Mouse (Mus musculus): ENCODE data around the gene 2310079G19Rik. TPM values are rescaled to one million over a fixed set of nuclear protein-coding genes. Genes with fewer than 3 reads are reported as not detected.

2310079G19Rik gene
- polyA plus RNA-seq (2015; fragmentation: Nextera tagmentation; extraction: Ambion mirVana) = not detected in 2 replicates

- 90% methylated on average over 4 of the region's 4 CpGs for WGBS
- Histone ChIP-seq H3K4me3 (no peak within 1 kb of the TSS), H3K36me3 (no peaks in the 10 kb centered on the region), H3K4me2 (replicated peaks) (no peak within 1 kb of the TSS), H3K4me1 (no peaks in the 10 kb centered on the region), H3K9me3 (no peaks in the 10 kb centered on the region), H3K27me3 (no peaks in the 10 kb centered on the region), H3K9ac (no peak within 1 kb of the TSS), H3K27ac (no peak within 1 kb of the TSS)
- ATAC-seq (ENCODE audit: low FRiP score, low read depth) = no peak
These were observed at the start of gene 2310079G19Rik for GRCm38 (mm10) chr16:88627566-88627965. TSS of gene 2310079G19Rik (minus strand) at chr16:88627666.

DNA sequence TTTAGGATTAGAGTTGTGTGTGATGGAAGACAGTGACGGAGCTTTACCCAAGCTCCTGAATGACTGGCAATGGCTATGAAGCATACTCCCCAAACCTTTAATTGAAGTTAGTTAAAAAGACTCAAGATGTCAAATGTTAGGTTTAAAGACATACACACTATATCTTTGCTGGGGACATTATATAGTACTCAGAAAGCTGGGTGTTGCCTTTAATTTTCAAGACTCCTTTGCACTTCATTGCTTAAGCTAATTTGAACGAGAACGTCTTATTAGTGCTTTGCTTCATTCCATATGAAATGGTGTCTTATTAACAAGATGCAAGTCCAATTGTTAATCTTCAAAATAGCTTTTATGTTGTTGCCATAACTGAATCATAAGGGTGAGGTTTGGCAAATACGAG is 44.1 kb upstream of the 2310079G19Rik start, which contains the start of gene Krtap27-1:
Krtap27-1 (minus strand) TSS at position 101 of the 400 bp plus-strand sequence.
- 90% methylated on average over 4 of the region's 4 CpGs for WGBS
- Histone ChIP-seq H3K9me3 (no peaks in the 10 kb centered on the region), H3K27ac (no peak within 1 kb of the TSS), H3K27me3 (no peaks in the 10 kb centered on the region), H3K4me1 (no peaks in the 10 kb centered on the region), H3K9ac (no peak within 1 kb of the TSS), H3K4me2 (replicated peaks) (no peak within 1 kb of the TSS), H3K36me3 (no peaks in the 10 kb centered on the region), H3K4me3 (no peak within 1 kb of the TSS)
- ATAC-seq (ENCODE audit: low FRiP score, low read depth) = no peak

- H3K9me3 ChIP-seq = no peaks in the 10 kb centered on the region
- no peak overlapping the region for H3K27ac ChIP-seq
- no peak overlapping the region for H3K4me2 ChIP-seq (replicated peaks)
- no peak for ATAC-seq (ENCODE audit: low FRiP score, low read depth)
- WGBS = 50% methylated on average over 1 of the region's 1 CpGs
- H3K9ac ChIP-seq = no peak overlapping the region
- no peaks in the 10 kb centered on the region for H3K4me1 ChIP-seq
- no peak overlapping the region for H3K4me3 ChIP-seq
- H3K27me3 ChIP-seq = no peaks in the 10 kb centered on the region
- H3K36me3 ChIP-seq = no peaks in the 10 kb centered on the region
These were observed 30.0 kb upstream of the 2310079G19Rik start for GRCm38 (mm10) chr16:88657426-88657825.

DNA sequence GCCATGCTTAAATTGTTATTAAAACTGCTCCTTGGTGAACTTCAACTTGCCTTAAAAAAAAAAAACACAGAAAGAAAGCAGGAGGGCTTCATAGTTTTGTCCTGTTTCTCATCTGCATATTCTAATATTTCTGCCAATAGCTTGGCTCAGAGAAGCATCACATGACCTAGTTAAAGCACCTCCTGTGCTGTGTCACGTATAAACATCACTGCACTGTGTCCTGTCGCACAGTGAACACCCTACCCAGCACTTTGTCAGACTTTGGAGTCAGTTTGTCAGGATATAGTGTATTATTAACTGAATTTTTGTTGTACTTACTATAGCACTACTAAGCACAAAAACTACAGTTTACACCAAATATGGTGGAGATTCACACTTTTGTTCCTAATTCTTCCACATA is 24.5 kb upstream of the 2310079G19Rik start:
- Histone ChIP-seq H3K9me3 (no peaks in the 10 kb centered on the region), H3K36me3 (no peaks in the 10 kb centered on the region), H3K27ac (no peak overlapping the region), H3K9ac (no peak overlapping the region), H3K4me2 (replicated peaks) (no peak overlapping the region), H3K4me3 (no peak overlapping the region), H3K27me3 (no peaks in the 10 kb centered on the region), H3K4me1 (no peaks in the 10 kb centered on the region)
- WGBS = 60% methylated on average over 2 of the region's 2 CpGs
- no peak for ATAC-seq (ENCODE audit: low FRiP score, low read depth)

- H3K9ac ChIP-seq = no peak overlapping the region
- ATAC-seq (ENCODE audit: low FRiP score, low read depth) = no peak
- H3K27me3 ChIP-seq = no peaks in the 10 kb centered on the region
- no peak overlapping the region for H3K4me3 ChIP-seq
- no peak overlapping the region for H3K4me2 ChIP-seq (replicated peaks)
- WGBS = 58% methylated on average over 1 of the region's 1 CpGs
- no peak overlapping the region for H3K27ac ChIP-seq
- no peaks in the 10 kb centered on the region for H3K9me3 ChIP-seq
- no peaks in the 10 kb centered on the region for H3K4me1 ChIP-seq
- no peaks in the 10 kb centered on the region for H3K36me3 ChIP-seq
These were observed 23.6 kb upstream of the 2310079G19Rik start for GRCm38 (mm10) chr16:88651082-88651481.

DNA sequence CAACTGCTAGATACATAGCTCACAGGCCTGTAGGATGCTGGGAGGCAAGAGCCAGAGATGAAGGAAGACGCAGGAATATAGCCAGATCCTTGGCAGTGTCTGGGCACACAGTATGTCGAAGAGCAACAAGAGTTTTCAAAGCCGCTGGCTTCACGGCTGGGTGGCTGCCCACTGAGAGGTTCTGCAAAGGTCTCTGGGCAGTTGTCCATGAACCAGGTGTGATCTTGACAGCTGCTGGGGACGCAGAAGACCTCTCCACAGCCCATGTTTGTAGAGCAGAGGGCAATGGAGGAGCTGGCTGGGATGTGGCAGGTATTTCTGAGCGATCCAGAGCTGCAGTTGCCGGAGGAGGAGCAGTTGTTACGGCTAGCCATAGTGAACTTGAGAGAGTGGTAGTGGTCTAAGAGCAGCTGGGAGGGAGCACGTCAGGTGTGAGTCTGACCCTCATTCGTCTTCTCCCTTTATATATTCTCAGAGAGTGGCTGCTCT is 19.9 kb upstream of the 2310079G19Rik start, which contains the start of gene Krtap26-1:
Krtap26-1 (minus strand) TSS at position 439 of the 489 bp plus-strand sequence.
- Histone ChIP-seq H3K9ac (no peak within 1 kb of the TSS), H3K27me3 (no peaks in the 10 kb centered on the region), H3K4me1 (no peaks in the 10 kb centered on the region), H3K27ac (no peak within 1 kb of the TSS), H3K4me3 (no peak within 1 kb of the TSS), H3K36me3 (no peaks in the 10 kb centered on the region), H3K4me2 (replicated peaks) (no peak within 1 kb of the TSS), H3K9me3 (no peaks in the 10 kb centered on the region)
- ATAC-seq (ENCODE audit: low FRiP score, low read depth) = no peak
- 77% methylated on average over 10 of the region's 10 CpGs for WGBS

DNA sequence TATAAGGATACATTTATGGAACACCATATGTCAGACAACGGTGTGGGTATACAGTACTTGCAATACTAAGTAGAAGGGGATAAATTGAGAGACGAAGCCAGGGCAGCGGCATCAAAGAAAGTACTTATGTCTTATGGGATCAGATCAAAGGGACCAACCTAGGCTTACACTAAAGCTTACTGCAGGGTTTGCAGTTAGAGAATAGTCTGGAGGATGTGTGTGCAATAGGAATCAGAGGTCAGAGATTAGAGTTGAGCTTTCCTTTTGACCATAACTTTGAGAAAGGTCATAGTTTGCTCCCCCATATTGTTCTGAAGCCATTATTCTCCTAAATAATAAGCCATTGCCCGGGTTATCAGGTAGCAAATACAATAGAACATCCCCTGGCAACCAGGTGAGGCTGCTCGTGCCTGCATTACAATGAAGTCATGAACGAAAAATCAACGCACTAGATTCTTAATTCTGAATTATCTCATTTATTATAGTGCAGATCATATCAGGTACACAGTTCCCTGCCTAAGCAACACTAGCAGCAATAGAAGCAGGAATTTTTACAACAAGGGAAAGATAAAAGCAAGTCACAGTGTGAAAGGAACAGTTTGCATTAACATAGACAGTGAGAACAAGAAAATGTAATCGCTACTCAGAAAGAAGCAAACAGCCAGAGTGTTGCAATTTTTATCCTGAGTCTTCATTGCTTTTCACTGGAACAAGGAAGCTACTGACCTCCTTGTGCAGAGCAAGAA is 19.1 kb upstream of the 2310079G19Rik start:
- ATAC-seq (ENCODE audit: low FRiP score, low read depth) = no peak
- Histone ChIP-seq H3K4me2 (replicated peaks) (no peak overlapping the region), H3K9ac (no peak overlapping the region)

GRCm38 (mm10) chr16:88640053-88640452 is 12.6 kb upstream of the 2310079G19Rik start:
- Histone ChIP-seq H3K4me1 (no peaks in the 10 kb centered on the region), H3K9me3 (peaks cover 4% of the 10 kb centered on the region; the same call in 1 of the 2 replicates), H3K27ac (no peak overlapping the region), H3K36me3 (no peaks in the 10 kb centered on the region), H3K9ac (no peak overlapping the region), H3K4me3 (no peak overlapping the region), H3K4me2 (replicated peaks) (no peak overlapping the region), H3K27me3 (no peaks in the 10 kb centered on the region)
- no peak for ATAC-seq (ENCODE audit: low FRiP score, low read depth)
- WGBS = 83% methylated on average over 3 of the region's 3 CpGs

More for the DNA sequence above, 19.1 kb upstream of the 2310079G19Rik start:
- H3K27ac ChIP-seq = no peak overlapping the region
- H3K4me3 ChIP-seq = no peak overlapping the region
- H3K9me3 ChIP-seq = no peaks in the 10 kb centered on the region
- H3K36me3 ChIP-seq = no peaks in the 10 kb centered on the region
- no peaks in the 10 kb centered on the region for H3K4me1 ChIP-seq
- H3K27me3 ChIP-seq = no peaks in the 10 kb centered on the region
- 76% methylated on average over 8 of the region's 8 CpGs for WGBS

- H3K4me2 ChIP-seq (replicated peaks) = no peak overlapping the region
- WGBS = 28% methylated on average over 4 of the region's 4 CpGs
- H3K27me3 ChIP-seq = no peaks in the 10 kb centered on the region
- H3K27ac ChIP-seq = no peak overlapping the region
- H3K9me3 ChIP-seq = no peaks in the 10 kb centered on the region
- ATAC-seq (ENCODE audit: low FRiP score, low read depth) = no peak
- H3K4me1 ChIP-seq = no peaks in the 10 kb centered on the region
- no peak overlapping the region for H3K9ac ChIP-seq
- no peak overlapping the region for H3K4me3 ChIP-seq
- no peaks in the 10 kb centered on the region for H3K36me3 ChIP-seq
These were observed 7.7 kb upstream of the 2310079G19Rik start for GRCm38 (mm10) chr16:88635142-88635541.

DNA sequence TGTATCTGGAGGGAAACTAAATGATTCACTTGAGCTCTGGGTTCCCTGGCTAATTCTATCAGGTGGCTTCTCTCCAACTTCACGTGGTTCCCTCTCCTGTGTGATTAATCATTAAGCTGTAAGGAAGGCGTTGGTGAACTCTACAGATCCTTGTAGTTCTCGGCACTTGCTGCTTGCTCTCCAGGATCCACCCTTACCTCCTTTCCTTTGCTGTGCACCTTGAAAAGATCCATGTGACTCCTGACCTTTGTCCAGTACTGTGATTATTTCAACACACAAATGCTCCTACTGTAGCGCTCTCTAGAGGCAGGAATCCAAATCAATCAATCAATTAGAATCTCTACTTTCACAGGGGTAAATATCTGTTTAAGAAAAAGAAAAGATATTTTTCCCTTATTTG is 4.0 kb upstream of the 2310079G19Rik start:
- Histone ChIP-seq H3K27ac (no peak overlapping the region), H3K4me1 (no peaks in the 10 kb centered on the region), H3K27me3 (no peaks in the 10 kb centered on the region), H3K9ac (no peak overlapping the region), H3K4me3 (no peak overlapping the region), H3K4me2 (replicated peaks) (no peak overlapping the region), H3K36me3 (no peaks in the 10 kb centered on the region), H3K9me3 (no peaks in the 10 kb centered on the region)
- ATAC-seq (ENCODE audit: low FRiP score, low read depth) = no peak
- 62% methylated on average over 4 of the region's 4 CpGs for WGBS

- no peaks in the 10 kb centered on the region for H3K36me3 ChIP-seq
- H3K27ac ChIP-seq = no peak overlapping the region
- H3K9me3 ChIP-seq = no peaks in the 10 kb centered on the region
- ATAC-seq (ENCODE audit: low FRiP score, low read depth) = no peak
- no peaks in the 10 kb centered on the region for H3K4me1 ChIP-seq
- H3K27me3 ChIP-seq = no peaks in the 10 kb centered on the region; the same call in 1 of the 2 replicates
- H3K4me2 ChIP-seq (replicated peaks) = no peak overlapping the region
- 84% methylated on average over 4 of the region's 4 CpGs for WGBS
- H3K9ac ChIP-seq = no peak overlapping the region
- H3K4me3 ChIP-seq = no peak overlapping the region
These were observed 14.8 kb downstream of the 2310079G19Rik start for GRCm38 (mm10) chr16:88612712-88613111.

DNA sequence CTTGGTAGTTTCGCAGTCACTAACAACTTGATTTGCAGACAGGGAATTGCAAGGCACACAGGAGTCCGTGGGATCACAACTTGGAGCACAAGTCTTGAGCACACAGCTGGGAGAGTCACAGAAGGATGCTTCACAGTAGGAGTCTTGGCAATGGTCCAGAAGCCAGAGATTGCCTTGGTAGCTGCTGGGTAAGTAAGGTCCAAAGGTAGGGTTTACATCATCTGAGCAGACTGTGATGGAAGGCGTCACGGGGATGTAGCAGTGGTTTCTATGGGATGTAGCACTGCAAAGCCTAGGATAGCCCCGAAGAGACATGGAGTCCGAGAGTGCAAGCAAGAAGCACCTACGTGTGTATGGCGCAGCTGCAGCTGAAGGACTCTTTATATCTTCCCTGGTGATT is 15.5 kb downstream of the 2310079G19Rik start, which contains the start of gene Krtap24-1:
Krtap24-1 (minus strand) TSS at position 358 of the 400 bp plus-strand sequence.
- Histone ChIP-seq H3K27ac (no peak within 1 kb of the TSS), H3K4me3 (no peak within 1 kb of the TSS), H3K36me3 (no peaks in the 10 kb centered on the region), H3K9ac (no peak within 1 kb of the TSS), H3K4me1 (no peaks in the 10 kb centered on the region), H3K9me3 (no peaks in the 10 kb centered on the region), H3K4me2 (replicated peaks) (no peak within 1 kb of the TSS), H3K27me3 (no peaks in the 10 kb centered on the region; the same call in 1 of the 2 replicates)
- ATAC-seq (ENCODE audit: low FRiP score, low read depth) = no peak
- WGBS = 92% methylated on average over 8 of the region's 8 CpGs
